10 mouse cellular contexts compared by ENCODE assay signal in genomic region chr11:65905487-65905886, GRCm38 (mm10).
DNase-seq lines count a peak whose midpoint lies in the region; ATAC-seq and TF ChIP-seq lines count a peak whose summit lies in the region.
"Had no signal": no experiment of that assay in that cellular context is flagged by ENCODE, and none has a peak within 500 bp of the region (broad histone marks: within the 10 kb centered on the region; RNA-seq: fewer than 3 reads in every experiment).

No protein-coding gene starts in this region.

- no peaks in the 10 kb centered on the region for H3K9me3 ChIP-seq in heart, postnatal 0 days (replicated peaks; ENCODE audit: control insufficient read depth, low read length)
- no peaks in the 10 kb centered on the region for H3K9me3 ChIP-seq in heart, embryonic 10.5 days
- no peaks in the 10 kb centered on the region for H3K9me3 ChIP-seq in heart, embryonic 12.5 days (replicated peaks)
- H3K9me3 ChIP-seq: hindbrain, embryonic 13.5 days; lung, embryonic 15.5 days had no signal

- no peaks in the 10 kb centered on the region for H3K4me1 ChIP-seq in heart, postnatal 0 days (ENCODE audit: control insufficient read depth, insufficient read depth)
- no peaks in the 10 kb centered on the region for H3K4me1 ChIP-seq in heart, embryonic 10.5 days
- no peaks in the 10 kb centered on the region for H3K4me1 ChIP-seq in heart, embryonic 12.5 days (replicated peaks)
- H3K4me1 ChIP-seq: hindbrain, embryonic 13.5 days; lung, embryonic 15.5 days had no signal

- TF ChIP-seq EP300 in heart, postnatal 0 days (IDR thresholded peaks at IDR 0.05; ENCODE audit: low read depth), result no peak

- H3K4me3 ChIP-seq in heart, postnatal 0 days (ENCODE audit: low read depth, low read length), result no peak overlapping the region
- H3K4me3 ChIP-seq in heart, embryonic 10.5 days, result no peak overlapping the region
- H3K4me3 ChIP-seq in heart, embryonic 12.5 days, result no peak overlapping the region
- H3K4me3 ChIP-seq: hindbrain, embryonic 13.5 days; lung, embryonic 15.5 days had no signal

- H3K9ac ChIP-seq in heart, postnatal 0 days (replicated peaks; ENCODE audit: low read depth, low read length), result no peak overlapping the region
- no peak overlapping the region for H3K9ac ChIP-seq in heart, embryonic 12.5 days
- H3K9ac ChIP-seq: hindbrain, embryonic 13.5 days; lung, embryonic 15.5 days had no signal

- WGBS in heart, postnatal 0 days, result 59% methylated on average over 2 of the region's 2 CpGs
- 57% methylated on average over 2 of the region's 2 CpGs for WGBS in heart, embryonic 10.5 days
- whole genome bisulfite sequencing in heart, embryonic 12.5 days, result 61% methylated on average over 2 of the region's 2 CpGs

- peak; percentile 43 for TF ChIP-seq CTCF in heart, postnatal 0 days (IDR thresholded peaks at IDR 0.05; ENCODE audit: low read depth)

- H3K36me3 ChIP-seq in heart, postnatal 0 days (replicated peaks; ENCODE audit: control insufficient read depth, insufficient read depth, low read length), result no peaks in the 10 kb centered on the region
- no peaks in the 10 kb centered on the region for H3K36me3 ChIP-seq in heart, embryonic 10.5 days
- H3K36me3 ChIP-seq in heart, embryonic 12.5 days, result no peaks in the 10 kb centered on the region
- H3K36me3 ChIP-seq: hindbrain, embryonic 13.5 days; lung, embryonic 15.5 days had no signal

- H3K4me2 ChIP-seq in heart, postnatal 0 days (ENCODE audit: low read depth, low read length), result no peak overlapping the region
- no peak overlapping the region for H3K4me2 ChIP-seq in heart, embryonic 12.5 days
- H3K4me2 ChIP-seq: hindbrain, embryonic 13.5 days; lung, embryonic 15.5 days had no signal

- H3K27ac ChIP-seq in heart, postnatal 0 days (ENCODE audit: low read depth), result no peak overlapping the region
- no peak overlapping the region for H3K27ac ChIP-seq in heart, embryonic 10.5 days
- H3K27ac ChIP-seq in heart, embryonic 12.5 days (ENCODE audit: poor library complexity, severe bottlenecking), result no peak overlapping the region
- H3K27ac ChIP-seq: hindbrain, embryonic 13.5 days; lung, embryonic 15.5 days had no signal

- no peaks in the 10 kb centered on the region for H3K27me3 ChIP-seq in heart, postnatal 0 days (ENCODE audit: control insufficient read depth, insufficient read depth, low read length)
- H3K27me3 ChIP-seq in heart, embryonic 10.5 days (ENCODE audit: insufficient read depth, poor library complexity, severe bottlenecking), result no peaks in the 10 kb centered on the region
- H3K27me3 ChIP-seq in heart, embryonic 12.5 days (replicated peaks), result no peaks in the 10 kb centered on the region
- H3K27me3 ChIP-seq: hindbrain, embryonic 13.5 days; lung, embryonic 15.5 days had no signal

- ATAC-seq in heart, postnatal 0 days (ENCODE audit: insufficient read depth, low read depth), result no peak
- no peak for ATAC-seq in heart, embryonic 12.5 days (ENCODE audit: insufficient number of reproducible peaks, low FRiP score)

- no peak for DNase-seq in heart, postnatal 0 days (ENCODE audit: low spot score)
- DNase-seq in heart, embryonic 10.5 days (ENCODE audit: low spot score), result no peak
- peak; percentile 26 for DNase-seq in 416B (ENCODE audit: low read depth)
- peak; percentile 2 for DNase-seq in cerebellum, adult 9-11 months
- DNase-seq in left cerebral cortex, adult 18-20 months (ENCODE audit: low spot score in 2 of 2), result peak; percentile 52 to 72
- no peak for DNase-seq in spleen, postnatal 4 days (ENCODE audit: low spot score in 2 of 2)
- DNase-seq in adrenal gland, adult 2 months, result no peak

Comparison
In these comparisons a context has a peak if more than half of its experiments do, and no peak if none do; other contexts are left out.
1. DNase-seq: peak in 416B (single experiment), cerebellum, adult 9-11 months (single experiment) and left cerebral cortex, adult 18-20 months (2 of 2); none in heart, postnatal 0 days (single experiment), heart, embryonic 10.5 days (single experiment), spleen, postnatal 4 days (0 of 2) and adrenal gland, adult 2 months (single experiment).